Mouse (Mus musculus) forebrain, postnatal 0 days (tissue): ENCODE results near the gene Snai1. TPM values are rescaled to one million over a fixed set of nuclear protein-coding genes. Genes with fewer than 3 reads are reported as not detected.
A peak's percentile ranks its signal among the peaks of the same experiment; 100 is the strongest.

Experiments used
- ATAC-seq: fragments of 200-750 bp; cut with Nextera tagmentation; 2 replicates; pipeline ENCODE4 v1.8.0; 2017; ENCODE audit warnings: mild to moderate bottlenecking, moderate library complexity
- DNase-seq: peaks from one replicate; pipeline ENCODE4 v3.0.0-alpha.2; 2015
- H3K27ac ChIP-seq: fragments of 300-500 bp; sonication (generic); 2 replicates; pipeline ENCODE4 v1.5.1; 2014; ENCODE audit warnings: low read depth, mild to moderate bottlenecking, antibody characterized with exemption, low read length, moderate library complexity, mixed read lengths
- H3K27me3 ChIP-seq: fragments of 300-500 bp; sonication (generic); 2 replicates; pipeline ENCODE4 v1.6.1; 2014; ENCODE audit warnings: mild to moderate bottlenecking, low read length, mixed read lengths; ENCODE audit not compliant: insufficient read depth
- H3K36me3 ChIP-seq: fragments of 300-500 bp; sonication (generic); 2 replicates; pipeline ENCODE4 v1.6.1; 2014; ENCODE audit warnings: mild to moderate bottlenecking, moderate library complexity; ENCODE audit not compliant: insufficient read depth
- H3K4me1 ChIP-seq: fragments of 300-500 bp; sonication (generic); 2 replicates; pipeline ENCODE4 v1.6.1; 2014; ENCODE audit warnings: antibody characterized with exemption; ENCODE audit not compliant: insufficient read depth
- H3K4me2 ChIP-seq: fragments of 300-500 bp; sonication (generic); 2 replicates; pipeline ENCODE4 v1.6.1; 2014; ENCODE audit warnings: low read depth, mild to moderate bottlenecking, moderate library complexity
- H3K4me3 ChIP-seq: fragments of 300-500 bp; sonication (generic); 2 replicates; pipeline ENCODE4 v1.5.1; 2014; ENCODE audit warnings: low read depth, low read length, mixed read lengths
- H3K9ac ChIP-seq: fragments of 300-500 bp; sonication (generic); 2 replicates; pipeline ENCODE4 v1.6.1; 2014; ENCODE audit warnings: mild to moderate bottlenecking
- H3K9me3 ChIP-seq: fragments of 300-500 bp; sonication (generic); 2 replicates; pipeline ENCODE4 v1.6.1; 2016; ENCODE audit warnings: low read length
- CTCF ChIP-seq: sonication (generic); IDR thresholded peaks from 2 replicates; pipeline ENCODE4 v1.5.1; 2016; ENCODE audit warnings: antibody characterized with exemption, control low read depth, low read depth
- WGBS: fragments of 180-500 bp; shearing (Covaris S2); extraction: QIAGEN DNeasy Blood & Tissue Kit; methylation state at CpG from one replicate; pipeline ENCODE4 v1.1.7; 2014; 5-methylcytosine and 5-hydroxymethylcytosine counted together
- polyA plus RNA-seq: library from polyadenylated mRNA; unstranded; fragments of >200 nt; fragmentation: Nextera tagmentation; extraction: Ambion mirVana; gene quantifications from 2 replicates; pipeline ENCODE4 v1.2.1, GENCODE M21; 2015
- total RNA-seq: library from RNA; depleted of rRNA; stranded (reverse); fragments of >200 nt; gene quantifications from 2 replicates; pipeline ENCODE4 v1.2.3, GENCODE M21; 2014

The Snai1 gene
- total and polyA plus RNA-seq, 2 experiments from 2014 or later = 1.4 to 4.4 TPM

DNA sequence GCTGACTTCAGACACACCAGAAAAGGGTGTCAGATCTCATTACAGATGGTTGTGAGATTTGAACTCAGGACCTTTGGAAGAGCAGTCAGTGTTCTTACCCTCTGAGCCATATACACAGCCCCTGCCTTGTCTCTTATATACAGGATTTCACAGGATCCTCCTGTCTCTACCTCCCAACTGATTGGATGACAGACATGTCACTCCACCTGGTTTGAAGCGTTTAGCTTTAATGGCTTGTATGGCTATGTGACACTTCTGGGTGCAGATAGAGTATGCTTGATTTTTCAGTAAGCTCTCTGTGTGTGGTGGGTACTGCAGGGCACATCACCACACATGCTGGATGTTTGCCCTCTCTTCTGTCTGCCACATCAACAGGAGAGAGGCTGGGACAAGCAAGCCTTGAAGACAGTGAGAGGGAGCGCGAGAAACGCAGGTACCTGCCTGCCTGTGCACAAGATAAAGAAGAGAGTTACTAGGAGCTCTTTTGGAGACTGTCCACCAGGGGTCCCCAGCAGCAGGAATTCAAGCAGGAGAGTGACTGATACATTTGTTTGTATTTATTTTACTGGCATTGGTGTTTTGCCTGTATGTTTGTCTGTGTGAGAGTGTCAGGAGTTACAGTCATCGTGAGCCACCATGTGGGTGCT lies 18.3 kb upstream of the Snai1 start:
- Histone ChIP-seq H3K27me3 (no peaks in the 10 kb centered on the region), H3K36me3 (peaks cover 34% of the 10 kb centered on the region), H3K4me3 (no peak overlapping the region), H3K9ac (no peak overlapping the region), H3K4me2 (no peak overlapping the region), H3K27ac (no peak overlapping the region), H3K9me3 (no peaks in the 10 kb centered on the region), H3K4me1 (no peaks in the 10 kb centered on the region)
- DNase-seq = no peak
- 82% methylated on average over 5 of the region's 5 CpGs for WGBS
- peak; percentile 45 for TF ChIP-seq CTCF
- no peak for ATAC-seq

DNA sequence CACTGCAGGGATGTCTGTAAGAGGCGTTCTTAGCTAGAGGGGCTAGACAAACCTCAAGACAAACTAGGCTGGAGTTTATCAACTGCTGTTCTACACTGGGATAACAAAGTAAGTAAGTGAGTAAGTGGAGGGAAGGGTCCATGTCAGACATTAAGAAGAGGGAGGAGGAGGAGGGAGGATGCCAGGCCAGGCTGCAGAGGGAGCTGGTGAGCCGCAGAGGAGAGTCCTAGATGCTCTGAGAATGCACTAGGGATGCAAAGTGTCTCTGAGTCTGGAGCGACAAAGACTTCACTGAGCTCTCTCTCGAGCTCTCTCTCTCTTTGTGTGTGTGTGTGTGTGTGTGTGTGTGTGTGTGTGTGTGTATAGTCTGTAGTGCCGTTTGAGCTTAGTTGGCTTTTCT lies 9.7 kb upstream of the Snai1 start:
- WGBS = 8% methylated on average over 5 of the region's 5 CpGs
- H3K4me2 ChIP-seq = no peak overlapping the region
- H3K27ac ChIP-seq = no peak overlapping the region
- no peaks in the 10 kb centered on the region for H3K4me1 ChIP-seq
- ATAC-seq (peak; percentile 53; the same call in 1 of the 2 replicates), DNase-seq (peak; percentile 21)
- H3K4me3 ChIP-seq = no peak overlapping the region
- H3K9me3 ChIP-seq = no peaks in the 10 kb centered on the region
- no peak overlapping the region for H3K9ac ChIP-seq
- TF ChIP-seq CTCF = peak; percentile 62
- no peaks in the 10 kb centered on the region for H3K36me3 ChIP-seq
- no peaks in the 10 kb centered on the region for H3K27me3 ChIP-seq

DNA sequence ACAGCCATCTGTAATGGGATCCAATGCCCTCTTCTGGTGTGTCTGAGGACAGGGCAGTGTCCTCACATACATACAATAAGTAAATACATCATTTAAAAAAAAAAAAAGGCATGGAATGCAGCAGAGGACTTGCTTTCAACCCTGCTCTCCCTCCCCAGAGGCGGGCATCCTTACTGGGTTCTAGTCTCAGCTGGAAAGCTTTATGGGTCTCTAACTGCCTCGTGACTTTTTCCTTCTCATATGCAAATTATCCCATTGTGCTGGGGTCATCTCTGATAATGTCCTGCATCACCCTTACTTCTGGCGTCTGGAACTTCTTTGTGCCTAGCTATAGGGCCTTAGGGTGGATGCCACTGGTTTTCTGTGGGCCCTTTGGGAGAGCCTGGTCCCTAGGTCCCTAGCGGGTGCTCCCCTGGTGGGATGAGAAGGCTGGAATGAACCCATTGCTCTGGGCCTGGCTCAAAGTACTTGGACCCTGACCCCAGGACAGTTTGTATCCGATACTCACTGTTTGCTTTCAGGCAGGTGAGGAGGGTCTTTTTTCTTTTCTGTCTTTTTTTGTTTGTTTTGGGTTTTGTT lies 8.0 kb upstream of the Snai1 start:
- no peak overlapping the region for H3K9ac ChIP-seq
- TF ChIP-seq CTCF = no peak
- 34% methylated on average over 5 of the region's 5 CpGs for whole genome bisulfite sequencing
- no peak for ATAC-seq
- H3K9me3 ChIP-seq = no peaks in the 10 kb centered on the region
- H3K4me3 ChIP-seq = no peak overlapping the region
- DNase-seq = no peak
- no peaks in the 10 kb centered on the region for H3K36me3 ChIP-seq
- no peaks in the 10 kb centered on the region for H3K27me3 ChIP-seq
- no peak overlapping the region for H3K27ac ChIP-seq
- no peak overlapping the region for H3K4me2 ChIP-seq
- H3K4me1 ChIP-seq = no peaks in the 10 kb centered on the region

DNA sequence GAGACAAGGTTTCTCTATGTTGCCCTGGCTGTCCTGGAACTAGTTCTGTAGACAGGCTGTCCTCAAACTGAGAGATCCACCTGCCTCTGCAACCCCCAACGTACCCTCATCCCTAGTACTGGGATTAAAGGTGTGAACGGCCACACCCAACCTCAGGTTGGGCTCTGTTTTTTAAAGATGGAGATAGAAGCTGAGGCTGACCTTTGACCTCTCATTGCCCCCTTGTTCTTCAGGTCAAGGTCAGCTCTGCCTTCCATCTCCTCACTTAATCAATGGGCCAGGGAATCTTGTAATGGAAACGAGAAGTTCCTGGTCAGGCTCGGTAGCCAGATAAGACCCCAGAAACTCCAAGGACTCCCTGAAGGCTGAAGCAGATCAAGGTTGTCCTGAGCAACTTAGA lies 7.5 kb upstream of the Snai1 start:
- 84% methylated on average over 4 of the region's 4 CpGs for WGBS
- H3K4me3 ChIP-seq = no peak overlapping the region
- H3K27me3 ChIP-seq = no peaks in the 10 kb centered on the region
- no peak overlapping the region for H3K9ac ChIP-seq
- DNase-seq = no peak
- ATAC-seq = no peak
- H3K36me3 ChIP-seq = no peaks in the 10 kb centered on the region
- no peak for TF ChIP-seq CTCF
- H3K27ac ChIP-seq = no peak overlapping the region
- no peak overlapping the region for H3K4me2 ChIP-seq
- no peaks in the 10 kb centered on the region for H3K4me1 ChIP-seq
- no peaks in the 10 kb centered on the region for H3K9me3 ChIP-seq

DNA sequence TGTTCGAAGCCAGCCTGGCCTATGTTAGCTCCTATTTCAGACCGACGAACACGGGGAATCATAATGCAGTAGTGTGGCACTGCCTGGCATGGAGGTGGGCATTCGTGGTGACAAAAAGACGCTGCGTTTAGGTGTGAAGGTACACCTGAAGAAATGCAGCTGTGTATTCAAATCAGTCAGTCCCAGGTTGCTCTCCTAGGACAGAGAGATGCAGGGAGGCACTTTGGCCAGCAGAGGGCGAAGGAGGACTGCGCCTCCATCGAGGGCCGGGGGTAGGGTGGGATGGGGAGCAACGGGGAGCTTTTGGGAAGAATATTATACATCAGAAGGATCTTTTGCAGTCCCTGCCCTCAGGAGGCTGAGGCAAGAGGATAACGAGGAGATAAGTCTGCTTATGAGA lies 5.9 kb upstream of the Snai1 start:
- H3K4me3 ChIP-seq = no peak overlapping the region
- WGBS = 23% methylated on average over 13 of the region's 13 CpGs
- no peak overlapping the region for H3K4me2 ChIP-seq
- no peaks in the 10 kb centered on the region for H3K9me3 ChIP-seq
- TF ChIP-seq CTCF = peak; percentile 92
- peaks cover 9% of the 10 kb centered on the region; the same call in 1 of the 2 replicates for H3K27me3 ChIP-seq
- H3K9ac ChIP-seq = no peak overlapping the region
- H3K4me1 ChIP-seq = no peaks in the 10 kb centered on the region
- ATAC-seq (peak; percentile 45; the same call in 1 of the 2 replicates), DNase-seq (peak; percentile 67)
- no peaks in the 10 kb centered on the region for H3K36me3 ChIP-seq
- H3K27ac ChIP-seq = no peak overlapping the region

DNA sequence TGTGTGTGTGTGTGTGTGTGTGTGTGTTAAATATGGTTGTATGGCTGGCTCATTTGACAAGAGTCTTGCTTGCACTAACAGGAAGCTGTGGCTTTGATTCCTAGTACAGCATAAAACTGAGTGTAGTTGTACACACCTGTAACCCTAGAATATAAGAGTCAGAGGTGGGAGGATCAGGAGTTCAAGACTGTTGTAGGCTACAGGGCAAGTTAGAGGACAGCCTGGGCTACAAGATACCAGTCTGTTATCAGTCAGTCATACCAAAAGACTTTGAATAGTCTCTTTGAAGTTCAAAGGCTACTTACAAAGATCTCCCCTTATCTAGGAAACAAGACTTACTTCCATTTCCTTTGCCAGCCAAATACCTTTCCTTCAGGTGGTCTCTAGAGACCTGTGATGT lies 4.1 kb upstream of the Snai1 start:
- H3K27ac ChIP-seq = no peak overlapping the region
- peaks cover 13% of the 10 kb centered on the region; the same call in 1 of the 2 replicates for H3K27me3 ChIP-seq
- no peak for DNase-seq
- TF ChIP-seq CTCF = no peak
- H3K9me3 ChIP-seq = no peaks in the 10 kb centered on the region
- H3K4me1 ChIP-seq = 0 out of 2 replicates have a peak, but pooled peaks cover 2% of the 10 kb centered on the region
- H3K4me3 ChIP-seq = no peak overlapping the region
- H3K36me3 ChIP-seq = no peaks in the 10 kb centered on the region
- no peak for ATAC-seq
- no peak overlapping the region for H3K4me2 ChIP-seq
- no peak overlapping the region for H3K9ac ChIP-seq

DNA sequence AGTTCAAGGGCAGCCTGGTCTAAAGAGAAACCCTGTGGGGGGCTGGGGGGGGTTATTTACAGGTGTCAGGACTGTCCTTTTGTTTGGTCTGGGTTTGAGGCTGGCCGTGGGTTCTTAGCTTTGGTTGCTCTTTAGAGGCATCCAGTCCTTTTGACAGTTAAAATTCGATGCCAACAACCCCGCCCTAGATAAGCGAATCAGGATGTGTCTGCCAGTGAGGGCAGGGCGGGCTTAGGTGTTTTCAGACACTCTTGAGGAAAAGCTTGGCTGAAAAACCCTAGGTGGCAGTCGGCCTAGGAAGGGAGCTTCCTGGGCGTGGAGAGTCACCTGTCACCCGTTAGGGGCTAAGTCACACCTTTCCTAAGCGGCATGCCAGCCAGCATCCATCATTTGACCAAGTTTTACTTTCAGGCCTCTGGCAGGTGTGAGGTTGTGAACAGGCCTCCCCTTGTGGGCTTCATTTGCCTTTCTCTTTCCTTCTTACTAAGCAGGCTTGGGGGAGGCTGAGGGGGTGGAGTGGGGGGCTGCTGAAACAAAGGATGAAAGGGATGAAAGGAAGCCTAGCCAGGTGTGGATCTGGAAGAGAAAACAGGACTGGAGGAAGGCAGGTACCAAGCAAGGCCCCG lies 1.6 kb upstream of the Snai1 start:
- Histone ChIP-seq H3K4me1 (0 out of 2 replicates have a peak, but pooled peaks cover 2% of the 10 kb centered on the region), H3K9me3 (no peaks in the 10 kb centered on the region), H3K27ac (no peak overlapping the region), H3K27me3 (peaks cover 26% of the 10 kb centered on the region), H3K4me3 (no peak overlapping the region), H3K36me3 (no peaks in the 10 kb centered on the region), H3K9ac (no peak overlapping the region), H3K4me2 (no peak overlapping the region)
- no peak for DNase-seq
- ATAC-seq = no peak
- WGBS = 52% methylated on average over 10 of the region's 10 CpGs
- no peak for TF ChIP-seq CTCF
